Mouse (Mus musculus): Measurements from ENCODE around the gene Elob.

Gene Elob

DNA sequence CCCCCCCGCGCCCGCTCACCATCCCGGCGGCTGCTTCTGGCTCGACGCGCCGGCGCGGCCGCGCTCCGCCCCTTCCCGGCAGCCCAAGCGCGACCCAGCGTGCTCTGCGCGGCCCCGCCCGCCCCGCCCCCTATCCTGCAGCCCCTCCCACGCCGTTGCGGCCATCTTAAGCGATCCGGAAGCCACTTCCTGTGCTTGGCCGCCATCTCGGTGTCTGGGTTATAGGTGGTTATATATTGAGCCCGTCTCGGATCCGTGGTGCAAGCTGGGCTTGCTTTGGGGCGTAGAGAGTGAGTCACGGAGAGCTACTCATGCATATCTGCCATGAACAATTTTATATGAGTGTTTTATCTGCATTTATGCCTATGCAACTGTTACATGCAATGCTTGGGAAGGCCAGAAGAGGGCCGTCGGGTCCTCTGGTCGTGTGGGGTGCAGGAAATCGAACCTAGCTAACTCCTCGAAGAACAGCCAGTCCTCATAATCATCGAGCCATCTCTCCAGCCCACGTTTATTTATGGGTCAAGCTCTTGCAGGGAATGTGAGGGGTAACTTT, at the start of gene Elob:
Gene Elob, minus strand, starts transcription at position 73 of the 556 bp plus-strand sequence.
- peak; percentile 68 to 82 for DNase-seq (ENCODE audit: low spot score in 2 of 2)

DNA sequence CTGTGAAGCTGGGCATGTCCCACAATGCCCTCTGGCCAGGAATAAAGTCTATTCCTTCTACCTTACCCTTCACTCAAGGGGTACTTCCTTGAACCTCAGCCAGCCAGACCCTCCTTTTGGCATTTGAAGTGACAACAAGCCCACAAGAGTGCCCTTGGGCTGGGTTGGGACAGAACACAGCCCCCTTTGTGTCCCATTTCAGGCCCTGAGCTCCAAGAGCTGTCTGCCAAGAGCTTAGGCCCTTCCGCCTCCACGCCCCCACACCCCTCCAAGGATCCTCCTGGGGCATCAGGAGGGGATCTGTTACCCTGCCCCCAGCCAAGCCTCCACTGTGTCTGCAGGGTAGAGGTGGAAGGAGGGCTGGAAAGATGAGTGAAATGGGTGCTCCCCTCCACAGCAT, 48.2 kb upstream of the Elob start:
- DNase-seq (ENCODE audit: low spot score in 2 of 2) = no peak

DNA sequence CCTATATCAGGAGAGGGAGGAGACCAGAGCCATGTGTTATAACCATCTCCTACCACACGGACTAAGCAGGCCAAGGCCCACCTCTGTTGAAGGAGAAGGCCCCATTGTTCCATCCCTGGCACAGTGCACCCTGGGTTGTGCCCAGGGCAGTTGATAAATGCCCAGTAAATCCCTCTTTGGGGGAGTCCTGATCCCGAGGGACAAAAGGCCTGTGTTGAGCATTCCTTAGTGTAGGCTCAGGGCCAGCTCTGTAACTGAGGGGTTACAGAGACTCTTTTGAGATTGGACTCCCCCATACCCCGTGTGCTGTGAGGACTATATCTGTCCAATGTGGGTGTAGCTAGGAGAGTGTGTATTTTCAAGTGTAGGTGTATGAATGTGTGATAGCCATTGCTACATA, 47.8 kb upstream of the Elob start:
- no peak for DNase-seq (ENCODE audit: low spot score in 2 of 2)

DNA sequence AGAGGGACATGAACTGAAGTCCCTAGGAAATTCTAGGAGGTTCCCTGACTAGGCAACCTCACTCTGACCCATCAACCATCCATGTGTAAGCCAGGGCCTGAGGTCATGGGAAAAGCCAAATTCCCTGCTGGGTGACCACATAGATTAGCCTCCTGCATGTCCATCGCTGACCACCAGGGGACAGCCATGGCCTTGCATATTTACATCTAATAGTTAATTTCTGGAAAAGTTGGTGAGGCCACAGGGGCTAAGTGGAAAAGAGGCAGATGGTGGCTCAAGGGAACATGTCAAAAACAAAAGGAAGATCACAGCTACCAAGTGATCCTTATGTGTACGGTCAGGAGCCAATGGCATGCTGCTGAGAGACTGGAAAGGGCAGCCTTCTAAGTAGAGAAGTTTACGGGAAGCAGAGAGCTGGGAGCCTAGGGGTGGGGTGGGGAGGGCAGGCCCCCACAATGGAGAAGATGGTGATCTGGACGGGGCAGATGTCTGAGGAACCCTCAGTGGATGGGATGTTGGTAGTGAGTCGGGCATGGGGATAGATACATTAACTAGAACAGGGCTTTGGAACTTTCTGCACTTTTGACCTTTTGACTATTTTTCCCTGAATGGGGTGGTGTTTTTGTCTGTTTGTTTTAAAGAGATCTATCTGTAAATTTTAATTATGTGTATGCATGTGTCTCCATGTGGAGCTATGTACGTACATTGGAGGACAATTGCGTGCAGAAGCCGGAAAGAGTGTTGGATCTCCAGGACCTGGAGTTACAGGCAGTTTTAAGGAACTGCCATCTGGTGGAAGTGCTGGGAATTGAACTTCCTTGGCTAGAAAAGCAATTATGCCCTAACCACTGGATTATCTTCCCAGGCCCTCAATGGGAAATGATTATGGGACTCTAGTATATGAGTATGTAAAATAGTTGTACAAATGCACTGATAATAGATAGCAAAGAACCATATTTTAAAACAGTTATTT, 45.2 kb upstream of the Elob start:
- peak in 1 of 2 experiments; percentile 47 for DNase-seq (ENCODE audit: low spot score in 2 of 2)

- peak in 1 of 2 experiments; percentile 48 for DNase-seq (ENCODE audit: low spot score in 2 of 2)
These were observed 39.6 kb upstream of the Elob start for GRCm38 (mm10) chr17:23868513-23868912.

DNA sequence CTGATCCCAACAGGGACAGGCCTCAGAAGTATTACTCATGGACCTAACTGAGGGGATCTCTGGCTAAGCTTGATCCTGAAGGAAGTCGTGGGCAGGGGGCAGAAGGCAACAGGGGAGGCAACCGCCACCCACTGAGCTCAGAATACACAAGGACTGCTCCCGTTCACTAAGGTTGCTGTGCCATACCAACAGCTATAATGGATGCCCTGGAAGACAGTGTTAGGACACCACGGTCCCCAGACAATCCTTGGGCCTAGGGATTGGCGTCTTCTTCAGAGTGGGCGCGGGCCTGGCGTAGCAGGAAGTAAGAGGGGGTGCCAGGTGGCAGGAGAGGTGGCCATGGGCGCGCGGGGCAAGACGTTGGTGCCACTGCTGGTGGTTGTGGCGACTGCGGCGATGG, 38.8 kb upstream of the Elob start, which contains the start of gene Prss21:
Gene Prss21, plus strand, starts transcription at position 301 of the 400 bp plus-strand sequence.
- DNase-seq (ENCODE audit: low spot score in 2 of 2) = no peak

GRCm38 (mm10) chr17:23862926-23863325, 34.0 kb upstream of the Elob start:
- peak in 1 of 2 experiments; percentile 25 for DNase-seq (ENCODE audit: low spot score in 2 of 2)

DNA sequence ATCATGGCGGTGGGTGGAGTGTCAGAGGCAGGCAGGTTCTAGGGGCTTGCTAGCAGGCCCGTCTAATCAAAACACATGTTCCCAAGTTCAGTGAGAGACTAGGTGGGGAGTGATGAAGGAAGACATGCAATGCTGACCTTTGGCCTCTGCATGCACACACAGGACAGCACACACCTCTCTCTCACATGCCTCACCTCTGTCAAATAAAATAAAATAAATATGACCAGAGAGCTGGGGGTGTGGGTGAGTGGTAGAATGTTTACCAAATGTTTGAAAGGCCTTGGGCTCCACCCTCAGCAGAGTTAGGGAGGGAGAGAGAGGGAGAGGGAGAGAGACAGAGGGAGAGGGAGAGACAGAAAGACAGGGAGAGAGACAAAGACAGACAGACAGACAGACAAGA, 29.0 kb upstream of the Elob start:
- DNase-seq (ENCODE audit: low spot score in 2 of 2) = peak in 1 of 2 experiments; percentile 28

GRCm38 (mm10) chr17:23857193-23857592, 28.3 kb upstream of the Elob start:
- DNase-seq (ENCODE audit: low spot score in 2 of 2) = no peak

GRCm38 (mm10) chr17:23854229-23854765, 25.4 kb upstream of the Elob start:
- no peak for DNase-seq (ENCODE audit: low spot score in 2 of 2)

- peak in 1 of 2 experiments; percentile 48 for DNase-seq (ENCODE audit: low spot score in 2 of 2)
These were observed 24.4 kb upstream of the Elob start for GRCm38 (mm10) chr17:23853292-23853691.

DNA sequence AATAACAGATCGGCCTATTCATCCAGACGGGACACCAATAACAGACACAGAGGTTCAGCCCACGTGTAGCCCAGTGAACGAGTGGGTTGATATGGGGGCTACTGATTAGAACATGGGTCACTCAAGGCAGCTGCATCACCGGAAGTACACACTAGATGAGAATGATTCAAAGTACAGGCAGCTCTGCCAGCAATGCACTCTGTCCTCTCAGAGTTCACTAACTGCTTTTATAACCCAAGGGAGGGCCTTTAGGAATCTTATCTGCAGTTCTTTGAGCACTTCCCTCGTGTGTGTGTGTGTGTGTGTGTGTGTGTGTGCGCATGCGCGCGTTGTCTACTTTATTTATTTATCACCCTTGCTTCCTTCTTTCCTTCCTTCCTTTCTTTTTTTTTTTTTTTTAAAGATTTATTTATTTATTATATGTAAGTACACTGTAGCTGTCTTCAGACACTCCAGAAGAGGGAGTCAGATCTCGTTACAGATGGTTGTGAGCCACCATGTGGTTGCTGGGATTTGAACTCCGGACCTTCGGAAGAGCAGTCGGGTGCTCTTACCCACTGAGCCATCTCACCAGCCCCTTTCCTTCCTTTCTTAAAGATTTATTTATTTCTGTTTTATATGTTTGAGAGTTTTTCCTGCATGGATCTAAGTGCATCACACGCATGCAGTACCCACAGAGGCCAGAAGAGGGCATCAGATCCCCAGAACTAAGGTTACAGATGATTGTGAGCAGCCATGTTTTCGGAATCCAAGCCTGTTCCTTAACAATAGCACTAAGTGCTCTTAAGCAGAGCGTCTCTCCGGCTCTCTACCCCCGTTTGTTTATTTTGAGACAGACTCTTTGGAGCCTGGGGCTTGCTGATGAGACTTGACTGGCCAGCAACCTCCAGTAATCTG, 22.2 kb upstream of the Elob start:
- DNase-seq (ENCODE audit: low spot score in 2 of 2) = peak; percentile 56 to 59

- DNase-seq (ENCODE audit: low spot score in 2 of 2) = no peak
These were observed 21.1 kb upstream of the Elob start for GRCm38 (mm10) chr17:23850028-23850427.

DNA sequence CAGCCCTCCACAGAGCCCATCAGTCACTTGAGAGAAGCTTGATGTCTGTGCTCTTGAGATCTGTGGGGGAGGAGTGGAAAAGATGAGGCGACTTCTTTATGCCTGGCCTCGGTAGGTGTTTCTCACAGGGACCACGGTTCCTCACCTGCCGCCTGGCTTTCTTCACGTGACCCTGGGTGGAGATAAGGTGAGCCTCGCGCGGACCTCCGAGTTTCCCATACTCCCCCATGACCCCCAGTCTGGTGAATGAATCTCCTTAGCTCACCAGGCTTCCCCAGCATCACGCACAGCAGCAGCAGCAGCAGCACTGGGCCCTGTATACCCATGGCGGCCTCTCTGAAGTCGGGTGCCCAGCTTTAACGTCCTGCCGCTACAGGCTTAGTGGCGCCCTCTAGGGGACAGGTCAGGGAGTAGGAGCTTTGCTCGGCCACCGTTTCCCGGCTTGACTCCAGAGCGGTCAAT, 14.9 kb upstream of the Elob start, which contains the start of the genes Prss32 and Prss41:
Gene Prss32, plus strand, starts transcription at position 44 of the 462 bp plus-strand sequence.
Gene Prss41, minus strand, starts transcription at position 361 of the 462 bp plus-strand sequence.
- peak in 1 of 2 experiments; percentile 32 for DNase-seq (ENCODE audit: low spot score in 2 of 2)

DNA sequence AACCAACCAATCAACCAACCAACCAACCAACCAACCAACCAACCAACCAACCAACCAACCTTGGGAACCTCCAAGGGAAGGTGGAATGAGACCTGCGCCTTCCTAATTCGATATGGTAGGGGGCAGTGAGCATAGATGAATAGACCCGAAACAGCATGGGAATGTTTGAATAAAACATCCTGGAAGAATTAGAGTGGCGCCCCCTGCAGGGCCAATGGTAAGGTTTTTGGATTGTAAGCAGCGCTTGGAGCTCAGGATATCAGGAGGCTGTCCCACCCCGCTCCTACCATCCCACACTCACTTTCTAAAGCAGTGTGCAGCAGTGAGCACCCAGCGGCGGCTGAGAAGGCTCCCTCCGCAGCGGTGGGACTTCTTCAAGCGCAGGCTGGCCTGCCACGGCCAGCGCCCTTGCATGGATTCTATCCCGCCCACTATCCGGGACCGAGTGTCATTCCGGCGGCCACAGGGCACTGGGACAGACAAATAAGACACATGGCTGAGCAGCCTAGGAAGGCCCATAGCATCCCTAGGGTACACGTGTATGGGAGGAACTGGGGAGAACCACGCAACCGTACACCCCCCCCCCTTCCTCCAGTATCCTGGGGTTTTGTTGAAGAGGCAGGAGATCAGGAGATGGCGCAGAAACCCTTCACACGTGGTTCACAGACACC, 14.3 kb upstream of the Elob start:
- no peak for DNase-seq (ENCODE audit: low spot score in 2 of 2)

GRCm38 (mm10) chr17:23841145-23841544, 12.2 kb upstream of the Elob start:
- peak in 1 of 2 experiments; percentile 34 for DNase-seq (ENCODE audit: low spot score in 2 of 2)

DNA sequence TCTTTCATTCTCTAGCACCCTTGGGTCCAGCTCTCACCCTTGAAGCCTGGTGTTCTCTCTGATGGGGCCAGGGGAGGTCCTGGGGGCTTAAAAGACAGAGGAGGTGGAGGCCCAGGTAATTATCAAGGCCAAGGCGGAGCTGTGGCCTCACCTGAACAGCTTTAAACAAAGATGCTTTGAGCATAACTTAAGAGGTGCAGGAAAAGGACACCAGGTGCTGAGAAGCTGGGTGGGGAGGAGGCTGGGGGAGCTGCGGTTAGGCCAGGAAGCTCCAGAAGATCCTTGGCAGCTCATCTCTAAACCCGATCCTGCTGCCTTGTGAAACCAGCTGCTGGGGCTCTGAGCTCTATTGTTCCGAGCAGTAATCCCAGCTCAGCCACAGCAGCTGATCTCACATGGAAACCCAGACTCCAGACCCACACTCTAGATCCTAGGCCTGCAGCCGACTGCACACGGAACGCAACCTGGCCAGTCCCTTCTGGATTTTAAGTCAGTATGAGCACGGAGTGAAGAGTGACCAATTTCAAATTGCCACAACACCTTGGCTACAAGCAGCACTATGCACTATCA, 7.2 kb upstream of the Elob start, which contains the start of gene Prss33:
Gene Prss33, minus strand, starts transcription at position 51 of the 570 bp plus-strand sequence.
- no peak for DNase-seq (ENCODE audit: low spot score in 2 of 2)

DNA sequence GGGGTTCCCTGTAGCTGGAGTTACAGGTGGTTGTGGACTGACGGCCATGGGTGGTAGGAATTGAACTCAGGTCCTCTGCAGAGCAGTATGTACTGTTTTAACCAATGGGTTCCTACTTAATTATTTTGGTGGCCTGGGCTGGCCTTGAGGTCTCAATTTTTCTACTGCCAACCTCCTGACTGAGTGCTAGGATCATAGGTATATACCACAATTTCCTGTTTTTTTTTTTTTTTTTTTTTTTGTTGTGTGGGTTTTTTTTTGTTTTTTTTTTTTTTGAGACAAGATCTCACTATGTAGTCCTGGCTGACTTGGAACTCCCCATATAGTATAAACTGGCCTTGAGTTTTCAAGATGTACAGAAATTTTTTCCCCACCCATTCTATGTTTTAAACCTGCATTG, 2.3 kb upstream of the Elob start:
- no peak for DNase-seq (ENCODE audit: low spot score in 2 of 2)

DNA sequence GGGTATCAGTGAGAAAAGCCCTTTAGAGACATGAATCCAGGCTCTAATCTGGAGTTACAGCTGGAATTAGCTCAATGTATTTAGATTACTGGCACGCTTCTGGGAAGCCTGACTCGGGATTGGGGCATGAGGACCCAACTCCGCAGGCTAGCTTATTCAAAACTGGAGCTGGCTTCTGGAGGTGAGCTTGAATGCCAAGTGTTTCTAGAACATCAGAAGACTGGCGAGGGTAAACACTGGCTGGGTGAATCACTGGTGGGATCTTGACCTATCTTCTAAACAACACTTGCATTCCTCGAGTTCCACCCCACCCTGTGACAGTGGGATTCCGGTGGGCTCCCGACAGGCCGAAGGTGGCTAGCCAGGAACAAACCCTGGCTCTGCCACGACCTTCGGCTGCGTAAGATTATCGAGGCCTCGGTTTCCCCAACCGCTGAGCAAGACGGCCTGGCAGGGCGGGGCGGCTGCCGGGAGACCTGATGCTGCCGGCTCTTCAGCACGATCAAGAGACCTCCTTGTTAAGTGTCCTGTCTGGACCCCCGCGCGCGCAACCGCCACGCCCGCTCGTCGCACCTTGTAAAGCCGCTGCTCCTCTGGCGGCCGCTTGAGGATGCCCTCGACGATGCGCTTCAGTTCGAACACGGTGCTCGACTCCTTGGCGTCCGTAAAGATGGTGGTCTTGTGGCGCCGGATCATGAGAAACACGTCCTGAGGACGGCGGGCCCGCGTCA, 500 bp downstream of the Elob start:
- peak; percentile 42 to 51 for DNase-seq (ENCODE audit: low spot score in 2 of 2)
